Mouse (Mus musculus) G1E-ER4 (cell line): Measurements from ENCODE around the gene Rxrg. TPM values are rescaled to one million over a fixed set of nuclear protein-coding genes. Genes with fewer than 3 reads are reported as not detected.

ENCODE experiments used
- GATA1 ChIP-seq: IDR thresholded peaks from one replicate; pipeline ENCODE4 v1.8.0; 2012; ENCODE audit warnings: low read length, inconsistent platforms
- polyA plus RNA-seq: library from polyadenylated mRNA; stranded (reverse); fragments of >175 nt; gene quantifications from 2 replicates; pipeline ENCODE4 v1.2.3, GENCODE M21; 2012

Rxrg gene
- polyA plus RNA-seq, 1 experiment = not detected

DNA sequence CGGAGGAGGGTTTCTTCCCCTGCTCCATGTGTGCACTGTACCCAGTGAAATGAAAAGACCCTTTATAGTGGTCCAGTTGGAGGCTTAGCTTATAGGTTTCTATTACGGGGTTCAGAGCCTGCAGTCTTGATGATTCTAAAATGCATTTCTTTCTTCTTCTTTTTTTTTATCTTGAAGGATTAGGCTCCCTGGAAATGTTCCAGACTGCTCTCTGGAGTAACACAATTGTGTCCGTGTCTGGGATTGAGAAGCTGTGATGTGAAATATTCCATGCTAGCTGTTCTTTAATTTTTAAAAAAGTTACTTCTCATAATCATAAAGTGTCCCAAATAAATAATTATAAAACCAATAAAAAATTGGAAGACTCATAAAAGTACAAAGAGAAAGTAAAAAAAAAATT, 26.9 kb downstream of the Rxrg start:
- no peak for TF ChIP-seq GATA1

DNA sequence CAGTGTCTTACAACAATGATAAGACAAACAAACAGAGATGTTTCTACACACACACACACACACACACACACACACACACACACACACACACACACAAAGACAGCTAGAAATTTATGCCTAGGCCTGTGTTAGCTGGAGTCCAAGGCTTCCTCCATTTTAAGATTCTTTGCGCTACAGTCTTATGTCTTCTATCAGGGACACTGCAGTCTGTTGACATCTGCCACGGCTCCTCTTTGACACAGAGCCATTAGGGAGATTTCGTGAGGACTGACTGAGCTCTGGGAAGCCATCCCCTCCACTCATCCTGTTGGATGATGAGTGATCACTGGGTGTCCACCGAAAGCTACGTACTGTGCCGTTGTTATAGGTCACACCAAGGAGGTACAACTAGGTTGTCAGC, 33.6 kb downstream of the Rxrg start:
- no peak for TF ChIP-seq GATA1

DNA sequence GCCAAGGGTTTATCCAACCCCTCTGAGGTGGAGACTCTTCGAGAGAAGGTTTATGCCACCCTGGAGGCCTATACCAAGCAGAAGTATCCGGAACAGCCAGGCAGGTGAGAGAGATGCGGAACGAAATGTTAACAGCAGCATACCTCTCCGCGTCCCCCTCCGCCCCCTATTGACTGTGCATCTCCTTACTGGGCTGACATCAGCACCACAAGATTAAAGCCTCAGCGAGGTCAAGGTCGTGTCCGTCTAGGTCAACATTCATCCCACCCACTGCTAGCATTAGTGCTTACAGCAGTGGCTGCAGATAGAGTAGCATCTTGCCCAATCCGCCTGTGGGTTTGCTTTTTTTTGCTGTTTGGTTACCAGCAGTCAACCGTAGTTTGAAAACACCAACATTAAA, 37.5 kb downstream of the Rxrg start:
- no peak for TF ChIP-seq GATA1

DNA sequence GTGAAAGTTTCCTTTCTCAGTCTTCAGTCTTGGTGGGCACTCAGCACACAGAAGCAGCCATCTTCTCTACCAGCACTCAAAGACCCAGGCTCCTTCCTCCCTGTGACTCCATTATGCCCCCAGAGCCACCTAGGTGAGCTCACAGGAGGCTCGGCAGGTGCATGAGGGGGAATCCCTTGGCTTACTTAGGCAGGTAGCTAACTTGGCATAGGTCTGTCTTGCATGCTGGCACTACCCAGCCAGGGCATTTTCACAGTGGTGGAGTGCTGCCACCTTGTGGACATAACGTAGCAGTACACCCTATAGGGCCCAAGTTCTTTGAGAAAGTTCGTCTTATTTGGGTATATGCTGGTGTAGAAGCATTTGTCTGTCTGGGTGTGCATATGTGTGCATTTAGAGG, 38.8 kb downstream of the Rxrg start:
- no peak for TF ChIP-seq GATA1

DNA sequence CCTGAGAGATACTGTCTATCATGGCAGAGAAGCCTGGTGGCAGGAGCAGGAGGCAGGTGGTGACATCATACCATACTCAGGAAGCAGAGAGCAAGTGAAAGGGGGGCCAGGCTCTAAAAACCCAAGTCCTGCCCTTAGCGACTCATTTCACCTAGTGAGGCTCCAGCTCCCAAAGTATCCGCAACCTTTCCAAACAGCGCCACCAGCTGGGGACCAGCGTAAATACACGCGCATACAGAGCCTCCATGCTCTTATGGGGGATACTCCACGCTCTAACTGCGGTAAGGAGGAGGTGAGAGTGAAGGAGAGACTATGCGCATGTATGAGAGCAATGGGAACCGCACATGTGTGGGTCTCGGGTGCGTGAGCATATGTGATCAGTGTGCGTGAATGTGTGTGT, 39.9 kb downstream of the Rxrg start:
- no peak for TF ChIP-seq GATA1

DNA sequence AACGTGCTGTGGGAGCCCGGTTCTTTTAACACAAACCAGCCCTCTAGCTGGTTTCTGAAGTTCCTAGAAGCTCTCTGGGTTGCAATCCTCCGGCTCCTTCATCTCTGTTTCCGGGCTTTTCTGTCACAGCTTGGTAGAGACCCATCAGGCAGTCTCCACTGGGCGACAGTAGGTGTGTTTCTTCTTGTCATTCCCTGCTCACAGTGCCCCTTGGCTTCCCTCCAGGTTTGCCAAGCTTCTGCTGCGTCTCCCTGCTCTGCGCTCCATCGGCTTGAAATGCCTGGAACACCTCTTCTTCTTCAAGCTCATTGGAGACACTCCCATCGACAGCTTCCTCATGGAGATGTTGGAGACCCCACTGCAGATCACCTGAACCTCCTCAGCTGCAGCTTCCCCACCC, 40.7 kb downstream of the Rxrg start:
- TF ChIP-seq GATA1 = no peak

DNA sequence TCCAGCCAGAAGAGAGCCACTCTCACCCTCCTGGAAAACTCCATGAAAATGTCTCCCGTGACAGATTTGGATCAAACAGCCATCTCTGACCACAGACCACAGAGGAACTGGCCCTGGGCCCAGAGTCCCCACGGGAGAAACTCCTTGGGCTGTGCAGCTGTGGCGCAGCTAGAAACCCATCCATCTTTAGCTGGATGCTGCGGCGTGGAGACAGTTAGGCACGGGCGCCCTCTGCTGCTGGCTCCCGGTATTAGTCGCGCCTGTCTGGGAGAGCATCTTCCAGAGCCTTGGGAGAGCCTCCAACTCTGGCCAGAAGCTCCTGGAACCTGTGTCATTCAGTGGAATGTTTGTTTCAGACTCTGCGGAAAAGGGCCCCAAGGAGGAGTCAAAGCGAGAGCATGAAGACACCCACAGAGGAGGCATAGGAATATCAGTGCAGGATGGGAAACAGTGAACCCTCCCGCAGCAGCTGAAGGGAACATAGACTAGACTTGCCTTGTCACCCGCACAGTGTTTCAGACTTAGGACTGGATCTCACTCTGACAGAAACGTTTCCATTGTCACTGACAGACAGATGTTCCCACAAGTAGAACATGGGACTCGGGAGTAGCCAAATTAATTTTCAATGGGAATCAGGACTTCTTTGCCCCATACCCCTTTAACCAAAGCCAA, 46.8 kb downstream of the Rxrg start:
- no peak for TF ChIP-seq GATA1

DNA sequence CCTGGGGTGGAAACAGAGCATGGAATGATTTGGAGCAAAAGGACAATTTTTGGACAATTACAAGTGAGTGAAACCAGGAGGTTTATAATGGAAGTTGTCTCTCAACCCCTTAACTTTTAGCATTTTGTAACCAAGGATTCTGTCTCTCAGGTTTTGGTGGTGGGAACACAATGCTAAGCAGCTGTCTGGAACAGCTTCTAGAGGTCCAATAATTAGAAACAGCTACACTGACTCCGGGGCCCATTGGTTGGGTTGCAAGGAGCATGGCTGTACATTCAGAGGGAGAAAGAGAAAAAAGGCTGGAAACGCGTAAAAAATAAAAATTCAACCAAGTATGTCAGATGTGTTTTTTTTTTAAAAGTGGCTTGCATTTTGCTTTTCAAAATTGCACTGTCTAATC, 50.5 kb downstream of the Rxrg start:
- no peak for TF ChIP-seq GATA1

DNA sequence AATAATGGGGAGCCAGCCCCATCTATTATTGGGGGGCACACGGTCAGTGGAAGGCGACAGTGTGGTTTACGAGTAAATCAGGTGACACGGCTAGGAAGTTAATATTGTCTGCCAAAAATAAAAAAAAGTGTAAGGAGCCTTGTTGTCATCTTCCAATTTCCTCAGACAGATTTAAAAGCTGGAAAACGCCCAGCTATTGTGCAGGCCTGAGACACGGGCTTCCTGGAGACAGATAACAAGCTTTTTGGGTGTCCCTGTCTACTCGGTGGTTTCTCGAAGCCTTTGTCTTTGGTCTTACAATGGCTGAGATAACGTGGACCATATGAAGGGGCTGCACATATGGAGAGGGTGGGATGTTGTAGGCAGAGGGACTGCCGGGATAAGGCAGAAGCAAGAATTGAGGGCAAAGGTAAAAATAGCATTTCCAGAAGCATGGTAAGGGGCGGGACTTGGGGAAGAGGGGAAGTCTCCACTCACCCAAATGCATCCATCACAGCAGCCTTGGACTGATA, 51.0 kb downstream of the Rxrg start:
- TF ChIP-seq GATA1 = no peak

DNA sequence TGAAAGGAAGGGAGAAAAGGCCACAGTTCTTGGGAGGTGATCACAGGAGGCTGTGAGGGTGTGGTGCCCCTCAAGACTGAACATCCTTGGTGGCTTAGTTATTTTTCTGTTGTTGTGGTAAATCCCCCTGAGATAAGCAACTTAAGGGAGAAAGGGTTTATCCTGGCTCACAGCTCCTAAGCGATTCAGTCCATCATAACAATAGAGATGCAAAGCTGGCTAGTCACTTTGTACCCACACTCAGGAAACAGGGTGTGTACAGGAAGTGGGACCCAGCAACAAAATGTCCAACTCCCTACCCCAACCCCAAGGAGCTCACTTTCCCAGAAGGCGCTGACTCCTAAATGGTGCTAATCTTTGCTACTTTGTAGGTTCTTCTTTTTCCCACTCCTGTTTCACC, 54.2 kb downstream of the Rxrg start:
- TF ChIP-seq GATA1 = no peak

DNA sequence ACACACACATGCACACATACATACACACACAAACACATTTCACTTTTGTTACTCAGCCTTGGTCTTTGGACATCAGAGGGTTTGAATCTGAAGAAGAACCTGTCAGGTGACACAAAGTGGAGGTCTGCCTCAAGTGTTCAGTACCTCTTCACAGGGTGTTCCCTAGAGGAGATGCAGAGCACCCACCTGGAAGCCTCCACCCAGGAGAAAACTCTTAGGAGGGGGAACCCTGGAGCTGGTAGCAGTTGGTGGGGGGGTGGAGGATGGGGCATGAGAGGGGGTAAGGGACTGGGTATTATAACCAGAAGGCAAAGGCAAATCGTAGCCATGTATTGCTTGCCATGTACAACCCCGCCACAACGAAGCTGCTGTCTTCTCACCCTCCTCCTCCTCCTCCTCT, 60.9 kb downstream of the Rxrg start:
- no peak for TF ChIP-seq GATA1

DNA sequence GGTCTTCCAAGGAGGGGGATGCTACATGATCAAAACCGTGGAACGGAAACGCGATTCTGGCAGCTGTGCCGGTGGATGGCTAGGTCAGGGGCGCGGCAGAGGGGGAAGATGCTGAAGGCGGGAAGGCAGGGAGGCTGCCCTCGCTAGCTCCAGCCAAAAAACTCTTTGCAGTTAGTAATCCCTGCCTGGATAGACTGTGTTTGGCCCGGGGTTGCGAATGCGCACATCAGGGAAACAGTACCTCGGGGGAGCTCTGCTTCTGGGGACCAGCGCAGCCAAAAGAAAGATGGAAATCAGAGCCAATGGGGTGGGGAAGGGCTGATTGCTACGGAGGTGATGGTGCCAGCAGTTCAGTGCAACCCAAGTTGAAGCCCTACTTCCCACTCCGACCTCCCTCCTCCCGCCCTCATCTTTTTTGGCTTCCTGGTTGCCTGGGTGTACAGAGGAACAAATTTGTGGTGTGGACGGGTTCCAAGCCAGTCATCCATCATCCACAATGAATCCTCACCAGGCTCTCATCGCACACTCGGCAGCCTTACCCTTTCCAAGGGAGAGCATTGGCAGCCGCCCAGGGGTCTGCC, 62.4 kb downstream of the Rxrg start:
- TF ChIP-seq GATA1 = no peak

DNA sequence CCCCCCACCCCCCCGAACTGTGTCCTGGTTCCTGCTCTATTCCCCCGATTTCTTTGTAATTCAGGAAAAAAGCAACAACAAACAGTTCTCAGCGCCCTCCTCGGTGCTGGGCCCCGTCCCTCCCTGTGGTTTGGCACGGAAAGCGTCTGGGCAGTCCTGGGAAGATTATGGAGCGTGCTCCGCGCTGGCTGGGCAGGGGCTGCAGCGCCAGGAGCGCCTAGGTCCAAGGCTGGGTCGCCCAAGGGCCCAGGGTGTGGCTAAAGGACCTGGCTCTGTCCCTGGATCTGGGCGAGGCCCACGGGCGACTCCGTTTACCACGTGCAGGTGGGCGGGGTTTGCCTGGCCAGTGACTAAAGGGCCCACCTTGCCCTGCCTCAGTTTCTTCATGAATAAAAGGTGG, 62.9 kb downstream of the Rxrg start:
- TF ChIP-seq GATA1 = no peak

DNA sequence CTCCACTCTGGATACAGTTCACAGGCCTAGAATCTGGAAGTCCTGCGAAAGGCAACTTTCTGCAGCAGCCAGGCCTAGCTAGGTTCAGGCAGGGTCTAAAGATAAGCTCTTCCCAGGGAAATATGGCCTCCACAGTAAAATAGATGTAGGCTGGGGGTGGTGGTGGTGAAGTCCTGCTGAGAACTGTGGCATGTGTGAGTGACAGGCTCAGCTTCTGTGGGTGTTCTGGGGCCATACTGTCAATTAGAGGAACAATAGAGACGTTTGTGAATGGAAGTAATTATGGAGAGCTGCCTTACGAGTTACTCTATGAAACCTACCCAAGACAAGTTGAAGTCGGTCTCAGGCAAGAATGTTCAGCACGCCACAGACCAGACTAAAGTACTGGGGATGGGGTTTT, 65.0 kb downstream of the Rxrg start:
- no peak for TF ChIP-seq GATA1

DNA sequence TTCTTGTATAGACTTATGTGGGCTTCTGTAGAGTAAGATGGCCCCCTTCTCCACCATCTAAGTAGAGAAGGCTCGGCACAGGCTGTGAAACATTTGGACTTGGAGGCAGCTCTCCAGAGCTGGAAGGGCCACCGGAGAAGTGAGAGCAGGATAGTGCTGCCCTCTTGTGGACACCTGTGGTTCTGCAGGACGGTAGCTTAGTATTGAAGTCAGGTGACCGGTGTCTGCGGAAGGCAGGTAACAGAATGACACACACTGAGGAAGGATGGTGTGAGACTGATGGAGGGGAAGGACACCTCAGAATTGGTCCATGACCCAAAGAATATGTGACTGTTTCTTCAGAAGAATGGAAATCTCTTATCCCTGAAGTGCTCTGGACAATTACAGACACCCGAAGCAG, 71.6 kb downstream of the Rxrg start:
- no peak for TF ChIP-seq GATA1

DNA sequence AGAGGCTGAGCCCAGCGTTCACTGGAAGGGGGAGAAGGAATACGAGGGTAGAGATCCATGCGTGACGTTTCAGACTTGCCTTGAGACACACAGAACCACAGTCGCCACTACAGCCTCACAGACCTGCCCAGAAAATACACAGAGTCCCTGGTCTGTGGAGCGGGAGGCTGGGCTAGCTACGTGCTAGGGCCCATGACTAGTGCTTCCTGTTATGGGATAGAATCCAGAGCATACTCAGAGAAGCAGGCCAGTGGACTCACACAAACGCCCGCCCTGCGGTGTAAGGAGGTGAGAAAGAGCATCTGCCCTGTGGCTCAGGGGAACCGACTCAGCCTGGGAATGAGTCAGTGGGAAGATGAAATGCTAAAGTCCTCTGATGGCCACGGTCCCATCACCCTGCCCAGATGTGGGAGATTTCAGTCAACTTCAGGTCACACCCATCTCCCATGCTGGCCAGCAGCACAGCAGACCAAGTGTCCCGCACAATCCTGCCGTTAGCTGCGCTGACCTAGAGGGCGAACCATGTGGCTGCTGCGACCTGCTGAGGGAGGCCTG, 74.3 kb downstream of the Rxrg start:
- TF ChIP-seq GATA1 = no peak

DNA sequence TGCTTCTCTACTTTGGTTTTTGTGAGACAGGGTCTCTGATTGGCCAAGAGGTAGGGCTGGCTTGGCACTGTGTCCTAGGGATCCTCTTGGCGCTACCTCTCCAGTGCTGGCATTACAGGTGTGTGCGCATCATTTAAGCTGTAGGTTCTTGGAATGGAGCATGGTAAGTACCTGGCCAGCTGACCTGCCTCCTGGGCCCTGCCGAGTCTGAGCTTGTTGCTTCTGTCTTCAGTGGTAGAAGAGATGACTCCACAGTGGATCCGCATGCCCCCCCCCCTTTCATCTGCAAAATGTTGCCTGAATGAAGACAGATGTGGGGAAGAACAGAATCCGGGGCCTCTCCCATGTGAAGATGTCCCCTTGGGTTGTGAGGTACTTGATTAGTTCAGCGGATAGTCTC, 80.9 kb downstream of the Rxrg start:
- no peak for TF ChIP-seq GATA1
